Mouse (Mus musculus) spleen, postnatal 14 days (tissue): ENCODE data around the gene Elk4.
A peak's percentile ranks its signal among the peaks of the same experiment; 100 is the strongest.

Experiments used
- DNase-seq, 2 experiments: peaks; one replicate each; pipeline ENCODE4 v3.0.0; 2021 to 2022; ENCODE audit warnings: low spot score in 2 of 2

Elk4 gene

GRCm38 (mm10) chr1:132007282-132007815 lies at the start of gene Elk4:
TSS of gene Elk4 (plus strand) at chr1:132007607.
- DNase-seq, result peak; percentile 77 to 83

GRCm38 (mm10) chr1:131961004-131961403 lies 46.4 kb upstream of the Elk4 start:
- no peak for DNase-seq

GRCm38 (mm10) chr1:131962606-131963084 lies 44.8 kb upstream of the Elk4 start, which contains the start of gene Slc45a3:
TSS of gene Slc45a3 (plus strand) at chr1:131962967.
- no peak for DNase-seq

GRCm38 (mm10) chr1:131963085-131963951 lies 44.1 kb upstream of the Elk4 start:
- no peak for DNase-seq

- DNase-seq, result no peak
Measured at GRCm38 (mm10) chr1:131964100-131964499, 43.3 kb upstream of the Elk4 start.

- DNase-seq, result no peak
Measured at GRCm38 (mm10) chr1:131964580-131964979, 42.8 kb upstream of the Elk4 start.

- DNase-seq, result no peak
Measured at GRCm38 (mm10) chr1:131965818-131966217, 41.6 kb upstream of the Elk4 start.

- no peak for DNase-seq
Measured at GRCm38 (mm10) chr1:131967336-131967735, 40.1 kb upstream of the Elk4 start.

- DNase-seq, result no peak
Measured at GRCm38 (mm10) chr1:131968556-131968955, 38.9 kb upstream of the Elk4 start.

GRCm38 (mm10) chr1:131968983-131969382 lies 38.4 kb upstream of the Elk4 start:
- DNase-seq, result no peak

GRCm38 (mm10) chr1:131969825-131970224 lies 37.6 kb upstream of the Elk4 start:
- no peak for DNase-seq

- no peak for DNase-seq
Measured at GRCm38 (mm10) chr1:131970322-131970660, 37.1 kb upstream of the Elk4 start.

GRCm38 (mm10) chr1:131970661-131971520 lies 36.5 kb upstream of the Elk4 start:
- no peak for DNase-seq

- no peak for DNase-seq
Measured at GRCm38 (mm10) chr1:131971771-131972497, 35.5 kb upstream of the Elk4 start.

- DNase-seq, result no peak
Measured at GRCm38 (mm10) chr1:131972498-131973334, 34.7 kb upstream of the Elk4 start.

GRCm38 (mm10) chr1:131973991-131974390 lies 33.4 kb upstream of the Elk4 start:
- no peak for DNase-seq

GRCm38 (mm10) chr1:131976886-131977285 lies 30.5 kb upstream of the Elk4 start:
- DNase-seq, result no peak

- DNase-seq, result no peak
Measured at GRCm38 (mm10) chr1:131980471-131980870, 26.9 kb upstream of the Elk4 start.

GRCm38 (mm10) chr1:131981378-131982013 lies 25.9 kb upstream of the Elk4 start:
- DNase-seq, result peak; percentile 42 to 69

GRCm38 (mm10) chr1:131982907-131983306 lies 24.5 kb upstream of the Elk4 start:
- peak; percentile 66 to 79 for DNase-seq
